Mouse (Mus musculus) spleen, embryonic (tissue): ENCODE measurements at regions not wholly inside any gene's neighbourhood (a gene's known extent, or its start where the extent isn't known, plus 50 kb on each side); places are given as distances from the start of the nearest gene placed in this dataset.

Experiments used
- CTCF ChIA-PET: fragments of 350-600 bp; sonication (Branson Sonifier 250); formaldehyde crosslinking; loops from one replicate; lab custom pipeline; 2022; lab: Charles Lee

- CTCF ChIA-PET, result no interaction called here
These were observed 188.7 kb downstream of the Akap7 start for GRCm38 (mm10) chr10:25118674-25119670.

DNA sequence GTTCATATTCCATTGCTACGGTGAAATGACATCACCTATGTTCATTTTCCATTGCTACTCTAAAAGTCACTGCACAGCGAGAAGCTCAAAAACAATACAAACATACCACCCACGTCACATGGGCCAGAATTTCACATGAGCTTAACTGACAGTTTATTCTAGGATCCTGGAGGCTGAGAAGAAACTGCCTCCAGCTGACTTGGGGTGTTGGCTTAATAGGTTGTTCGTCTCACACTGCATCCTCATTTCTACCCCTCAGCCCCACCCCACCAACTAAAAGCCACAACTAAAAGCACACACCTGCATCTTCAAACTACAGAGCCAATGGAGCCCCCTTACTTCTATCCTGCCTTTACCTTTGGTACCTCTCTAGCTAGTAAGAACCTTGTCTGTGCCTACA is 187.0 kb upstream of the Arg1 start:
- CTCF ChIA-PET, result no interaction called here

DNA sequence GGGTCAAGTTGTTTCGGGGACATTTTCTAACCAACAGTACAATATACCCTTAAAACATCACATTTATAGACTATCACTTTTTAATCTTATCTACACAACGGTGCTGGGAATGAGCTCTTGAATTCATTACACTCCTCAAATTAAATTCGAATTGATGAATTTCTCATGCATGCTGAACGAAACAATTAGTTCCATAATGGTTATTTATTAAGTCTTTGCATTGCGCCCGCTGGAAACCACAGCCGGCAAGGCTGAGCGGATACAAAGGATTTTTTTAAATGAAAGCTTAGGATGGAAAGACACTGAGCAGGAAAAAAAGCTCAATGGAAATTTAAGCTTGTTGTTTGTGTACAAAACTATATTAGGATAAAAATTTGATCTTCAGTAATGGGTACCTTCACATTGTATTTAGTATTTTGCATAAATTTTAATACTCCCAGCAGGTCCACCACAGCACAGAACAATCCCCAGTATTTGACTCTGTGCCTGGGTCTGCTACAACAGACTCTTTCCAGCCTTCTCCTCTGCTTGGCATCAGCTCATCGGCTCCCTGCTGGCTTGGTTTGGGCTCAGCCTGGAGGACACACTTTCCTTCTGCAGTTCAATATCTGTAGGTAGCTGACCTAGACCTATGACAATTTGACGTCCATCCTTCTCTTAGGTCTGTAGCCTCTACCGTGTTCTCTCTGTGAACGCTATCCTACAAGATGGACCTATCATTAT is 185.3 kb upstream of the Arg1 start:
- CTCF ChIA-PET, result no interaction called here

GRCm38 (mm10) chr10:25111636-25112422 is 184.5 kb upstream of the Arg1 start:
- CTCF ChIA-PET, result no interaction called here

GRCm38 (mm10) chr10:25111181-25111580 is 183.9 kb upstream of the Arg1 start:
- CTCF ChIA-PET, result no interaction called here

DNA sequence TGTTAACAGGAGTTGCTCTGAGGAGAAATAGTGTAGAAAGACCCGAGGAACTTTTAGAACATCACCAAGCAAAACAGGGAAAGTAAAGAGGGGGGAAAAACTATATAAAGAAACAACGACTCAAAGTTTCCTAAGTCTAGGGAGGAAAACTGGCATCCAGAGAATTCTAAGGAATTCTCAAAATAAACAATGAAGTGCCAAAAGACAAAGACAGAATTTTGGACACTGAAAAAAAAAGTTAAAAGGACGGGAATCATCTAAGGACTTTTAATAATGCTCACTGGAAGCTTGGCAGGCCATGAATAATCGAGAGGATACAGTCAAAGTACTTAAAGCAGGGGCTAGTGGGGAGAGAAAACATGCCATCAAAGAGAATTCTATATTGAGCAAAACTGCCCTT is 170.8 kb upstream of the Arg1 start:
- CTCF ChIA-PET, result interaction anchor here (0.6 kb wide), 1 partner anchor 225 kb away, joined by 3 read pairs; no protein-coding TSS in a partner anchor

- CTCF ChIA-PET, result no interaction called here
These were observed 162.6 kb upstream of the Arg1 start for GRCm38 (mm10) chr10:25089705-25090386.

DNA sequence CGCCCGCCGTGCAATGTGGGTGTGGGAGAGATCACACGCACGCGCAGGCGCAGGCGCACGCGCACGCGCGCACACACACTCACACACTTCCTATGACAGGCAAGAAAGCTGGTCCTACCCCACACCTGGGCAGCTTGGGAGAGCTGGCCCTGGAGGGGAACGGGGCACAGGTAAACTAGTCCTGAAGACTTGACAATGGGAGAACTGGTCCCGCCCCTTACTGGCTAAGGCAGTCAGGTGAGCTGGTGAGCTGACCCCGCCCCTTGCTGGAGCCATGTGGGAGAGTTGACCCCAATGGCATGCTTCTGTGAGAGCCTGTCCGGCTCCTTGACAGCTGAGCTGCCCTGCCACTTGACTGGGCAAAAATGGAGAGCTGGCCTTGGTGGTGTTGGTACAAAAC is 159.5 kb upstream of the Arg1 start:
- CTCF ChIA-PET, result no interaction called here

- CTCF ChIA-PET, result no interaction called here
These were observed 155.6 kb upstream of the Arg1 start for GRCm38 (mm10) chr10:25082930-25083329.

GRCm38 (mm10) chr10:25072617-25073016 is 145.3 kb upstream of the Arg1 start:
- CTCF ChIA-PET, result no interaction called here

DNA sequence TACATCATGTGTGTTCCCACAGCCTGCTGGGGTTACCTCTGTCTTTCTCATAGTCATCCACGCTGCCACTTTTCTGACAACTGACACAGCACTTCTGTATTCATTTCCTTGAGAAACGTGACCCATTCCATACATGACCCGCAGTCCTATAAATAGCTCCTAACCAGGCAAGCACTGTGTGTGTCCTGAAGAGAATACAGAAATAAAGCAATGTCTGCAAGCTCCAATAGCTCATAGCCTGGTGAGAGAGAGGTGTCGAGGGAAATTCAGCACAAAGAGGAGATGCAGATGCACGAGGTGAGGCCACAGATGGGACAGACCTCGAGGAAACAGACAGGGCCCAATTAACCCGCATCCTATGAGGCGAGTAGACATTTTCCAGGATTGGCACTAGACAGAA is 141.0 kb upstream of the Arg1 start:
- CTCF ChIA-PET, result no interaction called here

GRCm38 (mm10) chr10:25064701-25065362 is 137.5 kb upstream of the Arg1 start:
- CTCF ChIA-PET, result no interaction called here

- CTCF ChIA-PET, result no interaction called here
These were observed 134.2 kb upstream of the Arg1 start for GRCm38 (mm10) chr10:25061402-25062055.

GRCm38 (mm10) chr10:25058694-25059093 is 131.4 kb upstream of the Arg1 start:
- CTCF ChIA-PET, result no interaction called here

- CTCF ChIA-PET, result no interaction called here
These were observed 124.7 kb upstream of the Arg1 start for GRCm38 (mm10) chr10:25051998-25052397.

- CTCF ChIA-PET, result no interaction called here
These were observed 124.1 kb upstream of the Arg1 start for GRCm38 (mm10) chr10:25051368-25051874.

GRCm38 (mm10) chr10:25041221-25041620 is 113.9 kb upstream of the Arg1 start:
- CTCF ChIA-PET, result no interaction called here

- CTCF ChIA-PET, result interaction anchor here (0.6 kb wide), 1 partner anchor 78 kb away, joined by 3 read pairs; no protein-coding TSS in a partner anchor
These were observed 112.6 kb upstream of the Arg1 start for GRCm38 (mm10) chr10:25039926-25040325.

- CTCF ChIA-PET, result no interaction called here
These were observed 109.6 kb upstream of the Arg1 start for GRCm38 (mm10) chr10:25036928-25037327.

DNA sequence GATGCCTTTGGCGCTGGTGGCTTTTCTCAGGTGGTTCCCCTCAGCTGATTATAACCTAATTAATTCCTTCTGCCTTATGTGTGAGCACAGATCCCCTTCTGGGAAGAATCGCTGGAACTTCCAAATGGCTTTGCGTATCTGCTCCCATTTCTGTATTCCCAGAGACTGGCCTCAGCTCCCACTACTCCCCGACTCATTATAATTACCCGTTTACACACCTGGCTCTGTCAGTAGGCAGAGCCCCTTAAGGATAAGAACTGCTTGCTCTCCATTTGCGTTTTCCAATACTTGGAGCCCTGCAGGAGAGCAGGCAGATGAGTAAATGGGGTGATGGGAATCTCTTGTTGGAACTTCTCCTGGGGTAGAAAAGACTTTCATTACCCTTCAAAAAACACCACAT is 108.1 kb upstream of the Arg1 start:
- CTCF ChIA-PET, result no interaction called here
